Mouse (Mus musculus) lung, adult 18-20 months (tissue): ENCODE data around the gene Gm49325.

Experiments
- DNase-seq, 2 experiments: peaks; one replicate each; pipeline ENCODE4 v3.0.0; 2022; ENCODE audit warnings: mixed read lengths in 2 of 2

Gene Gm49325

GRCm38 (mm10) chr10:77589749-77590148 is 16.2 kb upstream of the Gm49325 start:
- no peak for DNase-seq

- DNase-seq = peak; percentile 60 to 62
These were observed 15.2 kb upstream of the Gm49325 start for GRCm38 (mm10) chr10:77590812-77591211.

- no peak for DNase-seq
These were observed 14.5 kb upstream of the Gm49325 start for GRCm38 (mm10) chr10:77591546-77591945.

- DNase-seq = no peak
These were observed 9.9 kb upstream of the Gm49325 start for GRCm38 (mm10) chr10:77596060-77596459.

GRCm38 (mm10) chr10:77603021-77603420 is 3.0 kb upstream of the Gm49325 start:
- no peak for DNase-seq

GRCm38 (mm10) chr10:77604111-77604510 is 1.9 kb upstream of the Gm49325 start:
- DNase-seq = no peak

- DNase-seq = peak; percentile 47 to 58
These were observed 1.0 kb upstream of the Gm49325 start for GRCm38 (mm10) chr10:77604958-77605357.

GRCm38 (mm10) chr10:77605368-77605767 is 629 bp upstream of the Gm49325 start:
- DNase-seq = peak in 1 of 2 experiments; percentile 39

- DNase-seq = peak in 1 of 2 experiments; percentile 29
These were observed 858 bp downstream of the Gm49325 start for GRCm38 (mm10) chr10:77606855-77607254.

- no peak for DNase-seq
These were observed 1.4 kb downstream of the Gm49325 start for GRCm38 (mm10) chr10:77607441-77607840.

GRCm38 (mm10) chr10:77608589-77608988 is 2.6 kb downstream of the Gm49325 start:
- no peak for DNase-seq

GRCm38 (mm10) chr10:77610221-77610961 is 4.4 kb downstream of the Gm49325 start:
- no peak for DNase-seq

- DNase-seq = peak; percentile 77 to 84
These were observed 7.4 kb downstream of the Gm49325 start for GRCm38 (mm10) chr10:77613409-77613808.

- DNase-seq = no peak
These were observed 9.7 kb downstream of the Gm49325 start for GRCm38 (mm10) chr10:77615647-77616046.

GRCm38 (mm10) chr10:77616166-77616565 is 10.2 kb downstream of the Gm49325 start:
- DNase-seq = no peak

GRCm38 (mm10) chr10:77616926-77617325 is 10.9 kb downstream of the Gm49325 start:
- no peak for DNase-seq

- no peak for DNase-seq
These were observed 15.5 kb downstream of the Gm49325 start for GRCm38 (mm10) chr10:77621546-77621945.

GRCm38 (mm10) chr10:77622055-77622988 is 16.3 kb downstream of the Gm49325 start, which contains the start of gene Ube2g2:
Gene Ube2g2, plus strand, starts transcription at chr10:77622275.
- DNase-seq = peak; percentile 91 to 92

GRCm38 (mm10) chr10:77623069-77623492 is 17.1 kb downstream of the Gm49325 start:
- peak; percentile 68 to 69 for DNase-seq

- no peak for DNase-seq
These were observed 17.8 kb downstream of the Gm49325 start for GRCm38 (mm10) chr10:77623639-77624400.

- DNase-seq = peak; percentile 78 to 89
These were observed 18.6 kb downstream of the Gm49325 start for GRCm38 (mm10) chr10:77624570-77624995.

GRCm38 (mm10) chr10:77626036-77626435 is 20.0 kb downstream of the Gm49325 start:
- peak in 1 of 2 experiments; percentile 37 for DNase-seq

GRCm38 (mm10) chr10:77626591-77626990 is 20.6 kb downstream of the Gm49325 start:
- peak; percentile 37 to 67 for DNase-seq
